Mouse (Mus musculus) thymus, adult 2 months (tissue): ENCODE results near the gene Unc13d.

ENCODE experiments used
- CTCF ChIP-seq: fragments of 200-500 bp; IDR thresholded peaks from 2 replicates; pipeline ENCODE4 v1.5.1; 2012; ENCODE audit warnings: mild to moderate bottlenecking, control low read depth, low read length, moderate library complexity, borderline replicate concordance; ENCODE audit not compliant: control insufficient read depth, poor library complexity, insufficient read depth; ENCODE audit errors: extremely low read depth
- POLR2A ChIP-seq: fragments of 200-500 bp; IDR thresholded peaks from 2 replicates; pipeline ENCODE4 v1.6.1; 2012; ENCODE audit warnings: mild to moderate bottlenecking, low read length, control low read depth, moderate library complexity; ENCODE audit not compliant: control insufficient read depth, poor library complexity, insufficient read depth; ENCODE audit errors: extremely low read depth

DNA sequence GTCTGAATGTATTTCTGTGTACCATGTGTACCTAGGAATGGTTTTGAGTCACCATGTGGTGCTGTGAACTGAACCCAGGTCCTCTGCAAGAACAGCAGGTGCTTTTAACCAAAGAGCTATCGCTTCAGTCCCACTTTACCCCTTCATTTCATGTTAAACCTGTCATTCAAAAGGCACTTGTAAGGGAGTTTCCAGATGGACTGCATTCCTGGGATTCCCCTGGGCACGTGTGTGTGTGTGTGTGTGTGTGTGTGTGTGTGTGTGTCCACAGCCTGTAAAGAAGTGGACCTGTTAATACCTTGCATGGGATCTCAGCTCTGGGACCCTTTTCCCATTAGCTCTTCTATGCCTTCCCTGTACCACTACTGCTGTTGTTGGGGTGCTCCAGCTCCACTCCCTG lies 28.2 kb downstream of the Unc13d start:
- TF ChIP-seq POLR2A (no peak), CTCF (no peak)
